Mouse (Mus musculus) liver, adult (tissue): Measurements from ENCODE around the gene Ifih1.

Experiments
- GATA4 ChIP-seq: IDR thresholded peaks from 2 replicates; pipeline ENCODE4 v1.6.1; 2014; ENCODE audit warnings: mild to moderate bottlenecking, low read length; ENCODE audit not compliant: insufficient replicate concordance

The Ifih1 gene

DNA sequence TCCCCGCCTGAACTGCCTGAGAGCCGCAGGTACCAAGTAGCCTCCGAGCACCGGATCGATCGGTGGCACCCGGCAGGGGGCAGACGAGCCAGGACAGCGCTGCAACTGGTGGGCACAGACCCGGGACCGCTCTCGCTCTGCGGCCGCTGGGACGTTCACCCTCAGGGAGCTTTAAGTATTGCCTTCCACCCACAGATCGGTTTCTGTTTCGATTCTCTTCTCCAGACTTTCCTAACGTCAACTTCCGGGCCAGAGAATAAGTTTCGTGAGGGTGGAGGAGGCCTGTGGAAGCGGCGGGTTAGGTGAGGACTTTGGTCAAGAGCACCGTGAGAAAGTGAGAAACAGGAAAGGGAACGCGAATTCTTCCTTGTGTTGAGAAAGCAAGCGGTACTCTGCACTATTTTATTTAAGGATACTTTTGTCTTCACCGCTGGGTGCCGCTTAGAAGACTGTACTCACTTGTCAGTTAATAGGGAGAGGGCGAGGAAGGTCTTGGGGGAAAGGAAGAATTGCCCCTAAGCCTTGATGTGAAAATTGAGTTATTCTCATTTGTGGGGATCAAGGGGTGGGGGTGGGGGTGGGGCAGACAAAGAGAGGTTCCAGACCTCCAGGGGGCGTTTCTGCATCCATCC is at the start of gene Ifih1:
Gene Ifih1, minus strand, starts transcription at position 242 of the 632 bp plus-strand sequence.
- TF ChIP-seq GATA4: no peak

GRCm38 (mm10) chr2:62685934-62686333 is 39.9 kb upstream of the Ifih1 start:
- TF ChIP-seq GATA4: no peak

GRCm38 (mm10) chr2:62684989-62685595 is 39.0 kb upstream of the Ifih1 start:
- no peak for TF ChIP-seq GATA4

- no peak for TF ChIP-seq GATA4
These were observed 35.6 kb upstream of the Ifih1 start for GRCm38 (mm10) chr2:62681667-62682066.

- TF ChIP-seq GATA4: no peak
These were observed 26.7 kb upstream of the Ifih1 start for GRCm38 (mm10) chr2:62672788-62673187.

DNA sequence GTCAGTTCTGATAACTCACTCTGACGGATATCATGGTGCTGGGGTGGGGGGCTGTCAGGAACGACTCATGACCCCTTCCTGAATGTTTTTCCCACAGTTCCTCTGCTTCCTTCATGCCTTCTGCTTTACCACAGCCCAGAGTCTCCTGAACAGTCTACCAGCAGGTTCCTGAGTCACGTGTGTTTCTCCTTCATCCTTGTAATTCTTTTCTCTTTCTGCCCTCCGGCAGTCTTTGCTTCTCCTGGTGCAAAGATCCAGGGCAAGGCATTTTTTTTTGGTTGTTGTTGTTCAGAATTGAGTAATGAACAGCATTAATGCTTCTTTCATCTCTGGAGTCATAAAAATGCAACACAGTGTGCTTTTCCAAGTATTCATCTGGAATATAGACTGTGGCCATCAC is 24.7 kb upstream of the Ifih1 start:
- TF ChIP-seq GATA4: no peak

DNA sequence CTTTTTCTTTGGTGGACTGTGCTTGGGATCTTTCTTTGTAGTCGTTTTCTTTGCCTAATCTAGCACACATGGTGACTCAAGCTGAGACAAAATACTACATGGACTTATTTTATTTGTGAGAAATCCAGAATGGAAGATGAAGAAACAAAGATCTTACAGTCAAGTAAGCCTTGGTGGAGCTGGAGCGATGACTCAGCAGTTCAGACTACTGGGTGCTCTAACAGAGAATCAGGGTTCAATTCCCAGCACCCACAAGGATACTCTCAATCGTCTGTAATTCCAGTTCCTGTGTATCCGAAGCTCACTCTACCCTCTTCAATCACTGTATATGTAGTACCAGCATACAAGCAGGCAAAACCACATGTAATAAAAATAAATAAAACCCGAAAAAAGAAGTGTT is 24.2 kb upstream of the Ifih1 start:
- TF ChIP-seq GATA4: no peak

GRCm38 (mm10) chr2:62669848-62670247 is 23.8 kb upstream of the Ifih1 start:
- no peak for TF ChIP-seq GATA4

GRCm38 (mm10) chr2:62665536-62665935 is 19.5 kb upstream of the Ifih1 start:
- no peak for TF ChIP-seq GATA4

DNA sequence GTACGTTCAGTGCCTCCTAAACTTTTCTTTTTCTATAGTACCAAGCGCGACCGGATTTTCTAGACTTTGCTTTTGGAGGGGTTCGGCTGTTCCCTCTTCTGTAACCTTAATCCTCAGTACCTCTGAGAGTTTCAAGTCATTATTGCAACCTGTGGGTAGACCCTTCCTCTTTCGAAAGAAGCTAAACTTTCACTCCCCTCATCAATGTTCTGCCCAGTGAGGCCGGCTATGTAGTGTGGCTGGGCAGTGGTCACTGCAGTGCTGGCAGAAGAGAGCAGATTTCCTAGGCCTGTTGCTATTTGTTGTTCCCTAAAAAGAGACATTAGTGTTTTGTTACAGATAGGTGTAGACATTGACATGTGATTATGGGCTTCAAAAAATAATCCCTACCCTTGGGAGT is 18.8 kb upstream of the Ifih1 start:
- no peak for TF ChIP-seq GATA4

GRCm38 (mm10) chr2:62664135-62664670 is 18.1 kb upstream of the Ifih1 start, which contains the start of gene Gca:
Gene Gca, plus strand, starts transcription at chr2:62664285.
- no peak; the same call in 1 of the 2 replicates for TF ChIP-seq GATA4

DNA sequence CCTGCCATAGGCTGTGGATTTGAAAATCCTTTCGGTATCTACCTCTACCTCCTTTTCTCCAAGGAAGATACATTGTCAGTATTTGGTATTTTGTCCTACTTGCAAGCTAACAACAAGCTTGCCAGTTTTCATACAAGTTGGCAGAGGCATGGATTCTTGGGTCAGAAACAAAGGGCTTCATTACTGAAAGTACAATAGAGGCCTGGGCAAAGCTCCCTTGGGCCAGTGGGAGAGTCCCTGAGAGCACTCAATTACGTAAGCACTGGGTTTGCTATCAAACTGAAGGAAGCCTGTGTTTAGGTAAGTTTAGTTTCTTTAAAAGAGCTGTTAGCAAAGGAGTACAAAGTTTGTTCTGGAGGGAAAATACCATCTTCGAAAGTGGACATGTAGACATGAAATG is 16.5 kb upstream of the Ifih1 start:
- TF ChIP-seq GATA4: no peak

DNA sequence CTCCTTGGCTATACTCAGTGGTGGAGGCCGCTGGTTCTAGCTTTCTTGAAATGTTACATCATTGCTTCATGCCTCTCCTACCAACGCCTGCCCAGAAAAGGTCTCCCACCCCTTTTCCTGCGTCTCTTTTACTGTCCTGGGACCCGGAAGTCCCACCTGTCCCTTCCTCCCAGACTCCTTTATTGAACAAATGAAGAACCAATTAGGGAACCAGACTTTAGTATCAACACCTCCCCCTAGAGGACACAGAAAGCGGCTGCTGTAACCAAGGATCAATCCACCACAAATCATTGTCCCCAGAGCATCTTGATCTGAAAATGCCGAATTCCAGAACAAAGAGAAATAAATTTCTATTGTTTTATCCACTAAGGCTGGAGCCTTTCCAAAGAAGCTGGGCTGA is 14.5 kb upstream of the Ifih1 start:
- TF ChIP-seq GATA4: no peak

DNA sequence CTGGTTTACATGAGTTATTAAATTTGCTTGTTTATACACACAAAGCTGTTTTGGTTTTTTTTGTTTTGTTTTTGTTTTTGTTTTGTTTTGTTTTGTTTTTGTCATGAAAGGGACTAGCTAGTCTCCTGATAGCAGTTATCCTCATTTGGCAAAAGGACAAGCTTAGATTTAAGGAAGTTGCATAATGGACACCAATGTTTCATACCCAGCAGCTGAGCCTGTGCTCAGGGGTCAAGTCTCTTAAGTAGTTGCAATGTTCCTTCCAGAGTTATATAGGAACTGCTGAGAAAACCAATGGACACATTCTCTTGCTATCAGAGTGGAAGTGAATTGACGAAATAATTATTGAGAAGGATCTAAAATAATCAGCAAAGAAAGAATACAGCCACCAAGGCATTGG is 10.0 kb upstream of the Ifih1 start:
- TF ChIP-seq GATA4: no peak

GRCm38 (mm10) chr2:62654519-62655338 is 8.7 kb upstream of the Ifih1 start:
- TF ChIP-seq GATA4: no peak

- no peak for TF ChIP-seq GATA4
These were observed 6.4 kb upstream of the Ifih1 start for GRCm38 (mm10) chr2:62652466-62652865.

DNA sequence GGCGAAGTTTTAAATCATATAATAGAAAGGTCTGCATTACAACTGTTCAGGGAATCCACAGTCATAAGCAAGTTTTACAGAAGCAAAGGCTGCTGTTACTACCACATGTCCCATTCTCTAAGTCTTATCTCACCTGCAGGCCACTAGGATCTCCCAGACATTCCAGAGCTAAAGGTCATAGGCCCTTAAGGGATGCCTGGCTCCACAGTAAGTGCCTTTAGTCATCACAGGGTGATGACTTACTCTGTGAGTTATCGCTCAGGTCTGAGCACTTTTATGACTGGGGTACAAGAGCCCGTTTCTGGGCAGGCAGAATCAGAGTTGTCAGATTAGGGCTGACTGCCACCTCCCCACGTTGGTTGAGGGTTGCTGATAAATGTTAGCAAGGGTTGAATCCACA is 5.8 kb upstream of the Ifih1 start:
- no peak for TF ChIP-seq GATA4
